Mouse (Mus musculus) activated CD4-positive, CD25-positive, alpha-beta regulatory T cell, adult 4 months (primary cell): ENCODE results near the gene Lclat1. TPM values are rescaled to one million over a fixed set of nuclear protein-coding genes. Genes with fewer than 3 reads are reported as not detected.

Source experiments
- polyA plus RNA-seq, 2 experiments: library from polyadenylated mRNA; unstranded; fragments of 100-300 nt; shearing (Covaris generic); gene quantifications; one replicate each; pipeline ENCODE4 v1.2.1; 2017

Gene Lclat1
- polyA plus RNA-seq, 2 experiments from 2014 or later, result 44.4 to 55.0 TPM

Other genes starting within 250 kb of the Lclat1 start
- 10 to 100 TPM; 24.2 to 29.3 TPM for gene Lbh, start 189.7 kb upstream of the Lclat1 start, polyA plus RNA-seq